Mouse (Mus musculus) intestine, embryonic 14.5 days (tissue): ENCODE measurements around the gene Pde7b. TPM values are rescaled to one million over a fixed set of nuclear protein-coding genes. Genes with fewer than 3 reads are reported as not detected.

Experiments used
- ATAC-seq: fragments of 200-750 bp; cut with Nextera tagmentation; replicated peaks from 2 replicates; pipeline ENCODE4 v1.8.0; 2017; ENCODE audit warnings: low read depth, moderate number of reproducible peaks, moderate TSS enrichment, moderate library complexity; ENCODE audit not compliant: low FRiP score, low TSS enrichment
- DNase-seq: peaks from one replicate; pipeline ENCODE4 v3.0.0-alpha.2; 2018; ENCODE audit warnings: low spot score
- H3K27ac ChIP-seq: fragments of 300-500 bp; sonication (generic); 2 replicates; pipeline ENCODE4 v1.5.1; 2014; ENCODE audit warnings: low read depth, mild to moderate bottlenecking, control low read depth
- H3K27me3 ChIP-seq: fragments of 300-500 bp; sonication (generic); replicated peaks from 2 replicates; pipeline ENCODE4 v1.6.1; 2014; ENCODE audit warnings: low read length, control low read depth; ENCODE audit not compliant: control insufficient read depth, insufficient read depth
- H3K36me3 ChIP-seq: fragments of 300-500 bp; sonication (generic); 2 replicates; pipeline ENCODE4 v1.6.1; 2014; ENCODE audit warnings: low read length, control low read depth; ENCODE audit not compliant: control insufficient read depth, insufficient read depth
- H3K4me1 ChIP-seq: fragments of 300-500 bp; sonication (generic); replicated peaks from 2 replicates; pipeline ENCODE4 v1.6.1; 2014; ENCODE audit warnings: low read length, control low read depth, mixed read lengths; ENCODE audit not compliant: control insufficient read depth, insufficient read depth
- H3K4me2 ChIP-seq: fragments of 300-500 bp; sonication (generic); 2 replicates; pipeline ENCODE4 v1.6.1; 2014; ENCODE audit warnings: low read length
- H3K4me3 ChIP-seq: fragments of 300-500 bp; sonication (generic); 2 replicates; pipeline ENCODE4 v1.5.1; 2014; ENCODE audit warnings: low read depth, low read length, control low read depth, mixed read lengths
- H3K9ac ChIP-seq: fragments of 300-500 bp; sonication (generic); 2 replicates; pipeline ENCODE4 v1.6.1; 2014; ENCODE audit warnings: mild to moderate bottlenecking, low read length
- H3K9me3 ChIP-seq: fragments of 300-500 bp; sonication (generic); 2 replicates; pipeline ENCODE4 v1.6.1; 2016; ENCODE audit warnings: low read length, control low read depth; ENCODE audit not compliant: control insufficient read depth
- WGBS: fragments of 180-500 bp; shearing (Covaris S2); extraction: QIAGEN DNeasy Blood & Tissue Kit; methylation state at CpG from one replicate; pipeline ENCODE4 v1.1.7; 2014; 5-methylcytosine and 5-hydroxymethylcytosine counted together
- polyA plus RNA-seq: library from polyadenylated mRNA; unstranded; fragments of >200 nt; fragmentation: Nextera tagmentation; extraction: Ambion mirVana; gene quantifications from 2 replicates; pipeline ENCODE4 v1.2.1, GENCODE M21; 2014

The Pde7b gene
- polyA plus RNA-seq, 1 experiment from 2014 or later, result 2.8 TPM

- Histone ChIP-seq H3K9me3 (no peaks in the 10 kb centered on the region), H3K4me1 (no peaks in the 10 kb centered on the region; the same call in 1 of the 2 replicates), H3K27ac (no peak overlapping the region), H3K4me2 (no peak overlapping the region), H3K9ac (no peak overlapping the region), H3K36me3 (no peaks in the 10 kb centered on the region), H3K4me3 (no peak overlapping the region), H3K27me3 (no peaks in the 10 kb centered on the region)
- ATAC-seq (no peak), DNase-seq (no peak)
- 74% methylated on average over 7 of the region's 7 CpGs for whole genome bisulfite sequencing
These were observed 304.6 kb downstream of the Pde7b start for GRCm38 (mm10) chr10:20420296-20420695.

- no peak for ATAC-seq
These were observed 306.0 kb downstream of the Pde7b start for GRCm38 (mm10) chr10:20418856-20419219.

GRCm38 (mm10) chr10:20418202-20418855, 306.5 kb downstream of the Pde7b start:
- 32% methylated on average over 11 of the region's 11 CpGs for whole genome bisulfite sequencing

More at GRCm38 (mm10) chr10:20418856-20419219, 306.0 kb downstream of the Pde7b start:
- Histone ChIP-seq H3K9ac (no peak overlapping the region), H3K4me3 (no peak overlapping the region), H3K4me1 (no peaks in the 10 kb centered on the region; the same call in 1 of the 2 replicates), H3K27ac (no peak overlapping the region), H3K36me3 (no peaks in the 10 kb centered on the region), H3K27me3 (no peaks in the 10 kb centered on the region), H3K4me2 (no peak overlapping the region), H3K9me3 (no peaks in the 10 kb centered on the region)
- 84% methylated on average over 10 of the region's 10 CpGs for WGBS
- no peak for DNase-seq

GRCm38 (mm10) chr10:20409181-20409580, 315.7 kb downstream of the Pde7b start:
- peaks cover 2% of the 10 kb centered on the region; the same call in 1 of the 2 replicates for H3K4me1 ChIP-seq
- no peak overlapping the region for H3K9ac ChIP-seq
- H3K9me3 ChIP-seq, result 0 out of 2 replicates have a peak, but pooled peaks cover 5% of the 10 kb centered on the region
- no peaks in the 10 kb centered on the region for H3K27me3 ChIP-seq
- H3K4me2 ChIP-seq, result no peak overlapping the region
- 65% methylated on average over 10 of the region's 10 CpGs for WGBS
- DNase-seq (no peak), ATAC-seq (no peak)
- no peak overlapping the region for H3K27ac ChIP-seq
- H3K36me3 ChIP-seq, result no peaks in the 10 kb centered on the region
- no peak overlapping the region for H3K4me3 ChIP-seq

More at GRCm38 (mm10) chr10:20418202-20418855, 306.5 kb downstream of the Pde7b start:
- Histone ChIP-seq H3K4me3 (no peak overlapping the region), H3K27me3 (no peaks in the 10 kb centered on the region), H3K36me3 (no peaks in the 10 kb centered on the region), H3K27ac (0 out of 2 replicates have a peak overlapping the region, but pooled peaks have one; percentile 24), H3K4me1 (no peaks in the 10 kb centered on the region; the same call in 1 of the 2 replicates), H3K9me3 (no peaks in the 10 kb centered on the region), H3K9ac (no peak overlapping the region), H3K4me2 (no peak overlapping the region)
- no peak for DNase-seq
- ATAC-seq, result no peak

GRCm38 (mm10) chr10:20408336-20408735, 316.5 kb downstream of the Pde7b start:
- Histone ChIP-seq H3K4me3 (no peak overlapping the region), H3K4me1 (peaks cover 2% of the 10 kb centered on the region; the same call in 1 of the 2 replicates), H3K27ac (no peak overlapping the region), H3K36me3 (no peaks in the 10 kb centered on the region), H3K27me3 (no peaks in the 10 kb centered on the region), H3K9ac (no peak overlapping the region), H3K4me2 (no peak overlapping the region), H3K9me3 (0 out of 2 replicates have a peak, but pooled peaks cover 5% of the 10 kb centered on the region)
- WGBS, result 46% methylated on average over 3 of the region's 3 CpGs
- no peak for DNase-seq
- no peak for ATAC-seq

GRCm38 (mm10) chr10:20405471-20405870, 319.4 kb downstream of the Pde7b start:
- no peaks in the 10 kb centered on the region for H3K36me3 ChIP-seq
- DNase-seq, result no peak
- H3K9ac ChIP-seq, result no peak overlapping the region
- H3K4me2 ChIP-seq, result no peak overlapping the region
- no peaks in the 10 kb centered on the region for H3K9me3 ChIP-seq
- peak; percentile 55; the same call in 1 of the 2 replicates for ATAC-seq
- H3K27me3 ChIP-seq, result no peaks in the 10 kb centered on the region
- no peak overlapping the region for H3K4me3 ChIP-seq
- H3K4me1 ChIP-seq, result peaks cover 4% of the 10 kb centered on the region; the same call in 1 of the 2 replicates
- WGBS, result 89% methylated on average over 2 of the region's 2 CpGs
- H3K27ac ChIP-seq, result no peak overlapping the region

GRCm38 (mm10) chr10:20402941-20403340, 321.9 kb downstream of the Pde7b start:
- 87% methylated on average over 5 of the region's 5 CpGs for WGBS
- no peaks in the 10 kb centered on the region for H3K27me3 ChIP-seq
- DNase-seq (no peak), ATAC-seq (no peak)
- peaks cover 22% of the 10 kb centered on the region for H3K4me1 ChIP-seq
- H3K27ac ChIP-seq, result no peak overlapping the region
- no peak overlapping the region for H3K9ac ChIP-seq
- H3K9me3 ChIP-seq, result no peaks in the 10 kb centered on the region
- no peaks in the 10 kb centered on the region for H3K36me3 ChIP-seq
- no peak overlapping the region for H3K4me3 ChIP-seq
- no peak overlapping the region for H3K4me2 ChIP-seq

GRCm38 (mm10) chr10:20400406-20400805, 324.5 kb downstream of the Pde7b start:
- no peak overlapping the region for H3K27ac ChIP-seq
- H3K4me3 ChIP-seq, result no peak overlapping the region
- H3K9ac ChIP-seq, result no peak overlapping the region
- no peak overlapping the region for H3K4me2 ChIP-seq
- DNase-seq, result no peak
- 68% methylated on average over 15 of the region's 15 CpGs for WGBS
- H3K4me1 ChIP-seq, result peaks cover 22% of the 10 kb centered on the region
- no peaks in the 10 kb centered on the region for H3K27me3 ChIP-seq
- H3K9me3 ChIP-seq, result no peaks in the 10 kb centered on the region
- no peaks in the 10 kb centered on the region for H3K36me3 ChIP-seq
- no peak for ATAC-seq
